Mouse (Mus musculus): ENCODE data around the gene Gigyf2.

DNA sequence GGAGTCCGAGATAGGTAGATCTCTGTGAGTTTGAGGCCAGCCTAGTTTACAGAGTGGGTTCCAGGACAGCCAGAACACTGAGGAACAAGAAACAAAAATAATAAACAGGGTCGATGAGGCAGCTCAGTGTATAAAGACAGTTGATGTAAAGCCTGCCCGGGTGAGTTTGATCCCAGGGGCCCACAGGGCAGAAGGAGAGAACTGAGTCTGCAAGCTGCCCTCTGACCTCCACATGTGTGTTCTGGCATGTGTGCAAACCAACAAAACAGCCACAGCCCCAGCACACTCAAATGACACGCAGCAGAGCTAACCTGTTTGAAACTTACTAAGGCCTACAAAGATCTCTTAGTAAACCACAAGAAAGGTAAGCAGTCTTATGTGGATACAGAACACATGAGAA, 31.8 kb upstream of the Gigyf2 start:
- TF ChIP-seq CTCF (IDR thresholded peaks at IDR 0.05; ENCODE audit: low read depth, low read length): no peak
- no peak for TF ChIP-seq POLR2A (IDR thresholded peaks at IDR 0.05; ENCODE audit: borderline replicate concordance, low read depth, low read length)
